Mouse (Mus musculus): ENCODE measurements around the gene B3gntl1.

DNA sequence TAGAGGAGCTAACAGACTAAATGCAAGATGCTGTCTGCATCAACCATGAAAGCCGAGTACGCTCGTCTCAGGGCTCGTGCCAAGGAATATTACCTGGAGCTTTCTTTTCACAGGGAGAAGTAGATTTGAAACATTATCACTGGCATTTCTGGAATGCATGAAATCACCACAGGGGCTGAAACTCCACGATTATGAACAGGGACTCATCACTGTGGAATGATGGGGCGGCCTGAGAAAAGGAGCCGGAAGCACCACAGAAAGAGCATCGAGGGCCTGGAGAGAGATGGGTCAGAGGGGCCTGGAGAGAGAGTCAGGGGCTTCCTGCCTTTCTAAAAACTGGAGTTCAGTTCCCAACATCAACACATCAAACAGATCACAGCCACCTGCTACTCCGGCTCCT is 25.6 kb downstream of the B3gntl1 start:
- TF ChIP-seq CTCF (IDR thresholded peaks at IDR 0.05; ENCODE audit: low read depth) (no peak), EP300 (optimal IDR thresholded peaks at IDR 0.05) (no peak)
